16 mouse cellular contexts compared by ENCODE assay signal in genomic region chr5:135035608-135036359, GRCm38 (mm10). TPM values are rescaled to one million over a fixed set of nuclear protein-coding genes. Genes with fewer than 3 reads are reported as not detected.
DNase-seq lines count a peak whose midpoint lies in the region; ATAC-seq and TF ChIP-seq lines count a peak whose summit lies in the region.
"Had no signal": no experiment of that assay in that cellular context is flagged by ENCODE, and none has a peak within 500 bp of the region (broad histone marks: within the 10 kb centered on the region; RNA-seq: fewer than 3 reads in every experiment).

No protein-coding gene starts in this region.

- H3K9me3 ChIP-seq in liver, embryonic 14.5 days (ENCODE audit: control insufficient read depth, low read length), result no peaks in the 10 kb centered on the region
- H3K9me3 ChIP-seq: embryonic facial prominence, embryonic 13.5 days; forebrain, embryonic 12.5 days had no signal

- WGBS in liver, embryonic 14.5 days (ENCODE audit: insufficient replicate concordance), result 49% methylated on average over 18 of the region's 18 CpGs

- H3K27me3 ChIP-seq in liver, embryonic 14.5 days (ENCODE audit: control insufficient read depth, insufficient read depth, low read length), result no peaks in the 10 kb centered on the region
- H3K27me3 ChIP-seq: embryonic facial prominence, embryonic 13.5 days; forebrain, embryonic 12.5 days; heart, embryonic 12.5 days had no signal

- no peaks in the 10 kb centered on the region for H3K36me3 ChIP-seq in liver, embryonic 14.5 days (replicated peaks; ENCODE audit: control insufficient read depth, insufficient read depth, low read depth)

- H3K4me3 ChIP-seq in liver, embryonic 14.5 days (ENCODE audit: insufficient read depth in 1 of 2, low read depth in 2 of 2, low read length in 2 of 2), result no peak overlapping the region
- H3K4me3 ChIP-seq: embryonic facial prominence, embryonic 13.5 days; forebrain, embryonic 12.5 days; heart, embryonic 12.5 days; myocyte had no signal

- H3K4me1 ChIP-seq in liver, embryonic 14.5 days (replicated peaks; ENCODE audit: control insufficient read depth in 2 of 2, insufficient read depth in 2 of 2, low read length in 1 of 2), result peaks cover 5 to 17% of the 10 kb centered on the region in 2 experiments

- no peak for TF ChIP-seq EP300 in liver, embryonic 14.5 days (IDR thresholded peaks at IDR 0.05; ENCODE audit: low read depth)

- H3K27ac ChIP-seq in liver, embryonic 14.5 days, result no peak overlapping the region
- H3K27ac ChIP-seq: embryonic facial prominence, embryonic 13.5 days; forebrain, embryonic 12.5 days had no signal

- no peak for DNase-seq in frontal cortex, postnatal 25 days (ENCODE audit: low spot score in 2 of 2)
- peak; percentile 89 for DNase-seq in right cerebral cortex, adult 18-20 months
- DNase-seq in right cerebral cortex, postnatal 4 days, result no peak
- DNase-seq in liver, embryonic 14.5 days (ENCODE audit: low read depth in 3 of 3, low spot score in 3 of 3), result peak in 1 of 3 experiments; percentile 30
- DNase-seq in lung, adult 18-20 months, result no peak
- no peak for DNase-seq in cerebellum, adult 9-11 months
- no peak for DNase-seq in layer of hippocampus, adult 9-11 months
- DNase-seq: cerebellum, postnatal 25 days; gastrocnemius, postnatal 10 days had no signal

- peak overlapping the region; percentile 8; the same call in 1 of the 2 replicates for H3K4me2 ChIP-seq in liver, embryonic 14.5 days (ENCODE audit: low read depth)
- H3K4me2 ChIP-seq: embryonic facial prominence, embryonic 13.5 days; forebrain, embryonic 12.5 days; heart, embryonic 12.5 days; midbrain, embryonic 11.5 days had no signal

- no peak for TF ChIP-seq CTCF in liver, embryonic 14.5 days (IDR thresholded peaks at IDR 0.05; ENCODE audit: low read depth)

- ATAC-seq in frontal cortex, adult (ENCODE audit: low TSS enrichment), result peak; percentile 66
- peak; percentile 46; the same call in 1 of the 2 replicates for ATAC-seq in liver, embryonic 14.5 days (ENCODE audit: insufficient read depth)
- ATAC-seq: intestine, embryonic 16.5 days had no signal

- H3K9ac ChIP-seq in liver, embryonic 14.5 days (replicated peaks), result no peak overlapping the region
- H3K9ac ChIP-seq: embryonic facial prominence, embryonic 13.5 days; forebrain, embryonic 12.5 days; heart, embryonic 12.5 days had no signal

RNA-seq across cellular contexts. Expression of gene Stx1a, which starts 12.5 kb away (rescaled TPM):
- 2.0 and 2.3 TPM in 2 replicates for polyA plus RNA-seq in liver, embryonic 14.5 days (2012; rRNA removed)
- 0.72 and 0.73 TPM in 2 replicates for polyA plus RNA-seq in liver, embryonic 14.5 days (2014; fragmentation: Nextera tagmentation; extraction: Ambion mirVana)

RNA-seq across cellular contexts. Expression of gene Abhd11, which starts 26.8 kb away (rescaled TPM):
- polyA plus RNA-seq in liver, embryonic 14.5 days (2012; rRNA removed), result 27.0 and 27.9 TPM in 2 replicates
- 23.1 and 25.1 TPM in 2 replicates for polyA plus RNA-seq in liver, embryonic 14.5 days (2014; fragmentation: Nextera tagmentation; extraction: Ambion mirVana)

RNA-seq across cellular contexts. Expression of gene Dnajc30, which starts 28.2 kb away (rescaled TPM):
- 9.5 and 12.1 TPM in 2 replicates for polyA plus RNA-seq in liver, embryonic 14.5 days (2012; rRNA removed)
- 13.3 and 14.2 TPM in 2 replicates for polyA plus RNA-seq in liver, embryonic 14.5 days (2014; fragmentation: Nextera tagmentation; extraction: Ambion mirVana)

RNA-seq across cellular contexts. Expression of gene Bud23, which starts 29.0 kb away (rescaled TPM):
- 36.7 and 43.3 TPM in 2 replicates for polyA plus RNA-seq in liver, embryonic 14.5 days (2012; rRNA removed)
- 46.0 and 50.1 TPM in 2 replicates for polyA plus RNA-seq in liver, embryonic 14.5 days (2014; fragmentation: Nextera tagmentation; extraction: Ambion mirVana)

RNA-seq across cellular contexts. Expression of gene Vps37d, which starts 42.3 kb away (rescaled TPM):
- 0.29 and 0.30 TPM in 2 replicates for polyA plus RNA-seq in liver, embryonic 14.5 days (2012; rRNA removed)
- 0.06 and 0.10 TPM in 2 replicates for polyA plus RNA-seq in liver, embryonic 14.5 days (2014; fragmentation: Nextera tagmentation; extraction: Ambion mirVana)
